Mouse (Mus musculus) kidney, embryonic 15.5 days (tissue): ENCODE results near the gene BC051142. TPM values are rescaled to one million over a fixed set of nuclear protein-coding genes. Genes with fewer than 3 reads are reported as not detected.

Source experiments
- ATAC-seq: fragments of 200-750 bp; cut with Nextera tagmentation; replicated peaks from 2 replicates; pipeline ENCODE4 v1.8.0; 2017; ENCODE audit warnings: moderate TSS enrichment; ENCODE audit not compliant: low FRiP score
- H3K27ac ChIP-seq: fragments of 300-500 bp; sonication (generic); 2 replicates; pipeline ENCODE4 v1.5.1; 2015; ENCODE audit warnings: mild to moderate bottlenecking, inconsistent platforms
- H3K27me3 ChIP-seq: fragments of 300-500 bp; sonication (generic); 2 replicates; pipeline ENCODE4 v1.6.1; 2015; ENCODE audit warnings: inconsistent platforms
- H3K36me3 ChIP-seq: fragments of 300-500 bp; sonication (generic); 2 replicates; pipeline ENCODE4 v1.6.1; 2015; ENCODE audit warnings: inconsistent platforms
- H3K4me1 ChIP-seq: fragments of 300-500 bp; sonication (generic); 2 replicates; pipeline ENCODE4 v1.6.1; 2015; ENCODE audit warnings: inconsistent platforms
- H3K4me2 ChIP-seq: fragments of 300-500 bp; sonication (generic); 2 replicates; pipeline ENCODE4 v1.6.1; 2015; ENCODE audit warnings: moderate library complexity, mild to moderate bottlenecking, inconsistent platforms
- H3K4me3 ChIP-seq: fragments of 300-500 bp; sonication (generic); replicated peaks from 2 replicates; pipeline ENCODE4 v1.5.1; 2015; ENCODE audit warnings: mild to moderate bottlenecking, inconsistent platforms
- H3K9ac ChIP-seq: fragments of 300-500 bp; sonication (generic); 2 replicates; pipeline ENCODE4 v1.6.1; 2015; ENCODE audit warnings: mild to moderate bottlenecking, inconsistent platforms
- H3K9me3 ChIP-seq: fragments of 300-500 bp; sonication (generic); replicated peaks from 2 replicates; pipeline ENCODE4 v1.6.1; 2016; ENCODE audit warnings: inconsistent platforms
- WGBS: fragments of 180-500 bp; shearing (Covaris S2); methylation state at CpG from one replicate; pipeline ENCODE4 v1.1.7; 2015; ENCODE audit warnings: mixed read lengths; 5-methylcytosine and 5-hydroxymethylcytosine counted together
- polyA plus RNA-seq: library from polyadenylated mRNA; unstranded; fragments of >200 nt; fragmentation: Nextera tagmentation; extraction: Ambion mirVana; gene quantifications from 2 replicates; pipeline ENCODE4 v1.2.1, GENCODE M21; 2015

The BC051142 gene
- 0.32 and 0.77 TPM in 2 replicates for polyA plus RNA-seq

- ATAC-seq, result peak; percentile 95
- no peaks in the 10 kb centered on the region for H3K36me3 ChIP-seq
- WGBS, result 4% methylated on average over 34 of the region's 34 CpGs
- no peaks in the 10 kb centered on the region for H3K9me3 ChIP-seq
- no peaks in the 10 kb centered on the region for H3K27me3 ChIP-seq
- peak within 1 kb of the TSS; percentile 84 for H3K4me2 ChIP-seq
- H3K4me3 ChIP-seq, result peak within 1 kb of the TSS; percentile 62
- H3K9ac ChIP-seq, result peak within 1 kb of the TSS; percentile 56
- peaks cover 11% of the 10 kb centered on the region for H3K4me1 ChIP-seq
- peak within 1 kb of the TSS; percentile 92 for H3K27ac ChIP-seq
Measured at GRCm38 (mm10) chr17:34398711-34399393, at the start of gene BC051142. TSS of gene BC051142 (plus strand) at chr17:34398820.

- H3K4me3 ChIP-seq, result no peak overlapping the region
- WGBS, result 6% methylated on average over 4 of the region's 4 CpGs
- no peak overlapping the region for H3K27ac ChIP-seq
- no peak for ATAC-seq
- H3K9ac ChIP-seq, result no peak overlapping the region
- H3K4me1 ChIP-seq, result no peaks in the 10 kb centered on the region
- H3K36me3 ChIP-seq, result no peaks in the 10 kb centered on the region
- H3K27me3 ChIP-seq, result no peaks in the 10 kb centered on the region
- H3K4me2 ChIP-seq, result no peak overlapping the region
- H3K9me3 ChIP-seq, result no peaks in the 10 kb centered on the region
Measured at GRCm38 (mm10) chr17:34349429-34349828, 49.2 kb upstream of the BC051142 start.

- no peak for ATAC-seq
- Histone ChIP-seq H3K27ac (no peak within 1 kb of the TSS), H3K4me3 (no peak within 1 kb of the TSS), H3K9me3 (no peaks in the 10 kb centered on the region), H3K4me2 (no peak within 1 kb of the TSS), H3K36me3 (no peaks in the 10 kb centered on the region), H3K4me1 (no peaks in the 10 kb centered on the region), H3K9ac (no peak within 1 kb of the TSS), H3K27me3 (no peaks in the 10 kb centered on the region)
- 86% methylated on average over 5 of the region's 5 CpGs for WGBS
Measured at GRCm38 (mm10) chr17:34354539-34354938, 44.1 kb upstream of the BC051142 start, which contains the start of gene Btnl2. TSS of gene Btnl2 (plus strand) at chr17:34354822.

- no peaks in the 10 kb centered on the region for H3K9me3 ChIP-seq
- no peaks in the 10 kb centered on the region for H3K27me3 ChIP-seq
- no peak overlapping the region for H3K4me2 ChIP-seq
- H3K4me3 ChIP-seq, result no peak overlapping the region
- H3K27ac ChIP-seq, result no peak overlapping the region
- no peaks in the 10 kb centered on the region for H3K36me3 ChIP-seq
- no peak for ATAC-seq
- H3K9ac ChIP-seq, result no peak overlapping the region
- WGBS, result 83% methylated on average over 1 of the region's 1 CpGs
- no peaks in the 10 kb centered on the region for H3K4me1 ChIP-seq
Measured at GRCm38 (mm10) chr17:34354940-34355339, 43.7 kb upstream of the BC051142 start.

GRCm38 (mm10) chr17:34362954-34363546, 35.6 kb upstream of the BC051142 start:
- Histone ChIP-seq H3K4me1 (no peaks in the 10 kb centered on the region), H3K4me3 (no peak overlapping the region), H3K36me3 (no peaks in the 10 kb centered on the region), H3K27ac (no peak overlapping the region), H3K9ac (no peak overlapping the region), H3K27me3 (no peaks in the 10 kb centered on the region), H3K4me2 (no peak overlapping the region), H3K9me3 (no peaks in the 10 kb centered on the region)
- ATAC-seq, result no peak
- 85% methylated on average over 15 of the region's 15 CpGs for whole genome bisulfite sequencing

- H3K27me3 ChIP-seq, result no peaks in the 10 kb centered on the region
- no peak for ATAC-seq
- no peaks in the 10 kb centered on the region for H3K9me3 ChIP-seq
- WGBS, result 86% methylated on average over 3 of the region's 3 CpGs
- H3K4me1 ChIP-seq, result no peaks in the 10 kb centered on the region
- H3K4me3 ChIP-seq, result no peak overlapping the region
- no peak overlapping the region for H3K4me2 ChIP-seq
- H3K9ac ChIP-seq, result no peak overlapping the region
- no peak overlapping the region for H3K27ac ChIP-seq
- no peaks in the 10 kb centered on the region for H3K36me3 ChIP-seq
Measured at GRCm38 (mm10) chr17:34363676-34364310, 34.8 kb upstream of the BC051142 start.

GRCm38 (mm10) chr17:34365031-34365430, 33.6 kb upstream of the BC051142 start:
- no peaks in the 10 kb centered on the region for H3K9me3 ChIP-seq

GRCm38 (mm10) chr17:34370563-34370962, 28.1 kb upstream of the BC051142 start:
- WGBS, result 74% methylated on average over 4 of the region's 4 CpGs
- no peak for ATAC-seq
- Histone ChIP-seq H3K36me3 (no peaks in the 10 kb centered on the region), H3K9me3 (no peaks in the 10 kb centered on the region), H3K27ac (no peak overlapping the region), H3K9ac (no peak overlapping the region), H3K4me3 (no peak overlapping the region), H3K27me3 (no peaks in the 10 kb centered on the region), H3K4me2 (no peak overlapping the region), H3K4me1 (no peaks in the 10 kb centered on the region)

More at GRCm38 (mm10) chr17:34365031-34365430, 33.6 kb upstream of the BC051142 start:
- no peaks in the 10 kb centered on the region for H3K4me1 ChIP-seq
- H3K27ac ChIP-seq, result no peak overlapping the region
- H3K4me2 ChIP-seq, result no peak overlapping the region
- no peaks in the 10 kb centered on the region for H3K36me3 ChIP-seq
- H3K4me3 ChIP-seq, result no peak overlapping the region
- no peak overlapping the region for H3K9ac ChIP-seq
- WGBS, result 66% methylated on average over 10 of the region's 10 CpGs
- ATAC-seq, result no peak
- no peaks in the 10 kb centered on the region for H3K27me3 ChIP-seq

GRCm38 (mm10) chr17:34373055-34373709, 25.4 kb upstream of the BC051142 start:
- 62% methylated on average over 6 of the region's 6 CpGs for WGBS
- H3K4me1 ChIP-seq, result no peaks in the 10 kb centered on the region
- no peak for ATAC-seq
- H3K27me3 ChIP-seq, result no peaks in the 10 kb centered on the region
- no peaks in the 10 kb centered on the region for H3K9me3 ChIP-seq
- H3K27ac ChIP-seq, result no peak overlapping the region
- no peak overlapping the region for H3K4me2 ChIP-seq
- H3K9ac ChIP-seq, result no peak overlapping the region
- H3K36me3 ChIP-seq, result no peaks in the 10 kb centered on the region
- H3K4me3 ChIP-seq, result no peak overlapping the region

GRCm38 (mm10) chr17:34376847-34377246, 21.8 kb upstream of the BC051142 start, which contains the start of gene Btnl1:
TSS of gene Btnl1 (plus strand) at chr17:34377132.
- Histone ChIP-seq H3K9me3 (no peaks in the 10 kb centered on the region), H3K4me1 (no peaks in the 10 kb centered on the region), H3K4me3 (no peak within 1 kb of the TSS), H3K9ac (no peak within 1 kb of the TSS), H3K36me3 (no peaks in the 10 kb centered on the region), H3K27ac (no peak within 1 kb of the TSS), H3K4me2 (no peak within 1 kb of the TSS), H3K27me3 (no peaks in the 10 kb centered on the region)
- 84% methylated on average over 2 of the region's 2 CpGs for WGBS
- ATAC-seq, result no peak

- Histone ChIP-seq H3K4me2 (no peak overlapping the region), H3K36me3 (no peaks in the 10 kb centered on the region), H3K27ac (no peak overlapping the region), H3K9me3 (no peaks in the 10 kb centered on the region), H3K4me3 (no peak overlapping the region), H3K9ac (no peak overlapping the region), H3K27me3 (no peaks in the 10 kb centered on the region), H3K4me1 (no peaks in the 10 kb centered on the region)
- no peak for ATAC-seq
- WGBS, result 52% methylated on average over 6 of the region's 6 CpGs
Measured at GRCm38 (mm10) chr17:34377450-34378209, 21.0 kb upstream of the BC051142 start.
